ENCODE assay signal across 22 mouse cellular contexts in genomic region chr14:47799564-47799963, GRCm38 (mm10).
DNase-seq lines count a peak whose midpoint lies in the region; ATAC-seq and TF ChIP-seq lines count a peak whose summit lies in the region.
"Had no signal": no experiment of that assay in that cellular context is flagged by ENCODE, and none has a peak within 500 bp of the region (broad histone marks: within the 10 kb centered on the region; RNA-seq: fewer than 3 reads in every experiment).

No protein-coding gene starts in this region.

- no peaks in the 10 kb centered on the region for H3K36me3 ChIP-seq in kidney, embryonic 15.5 days
- no peaks in the 10 kb centered on the region for H3K36me3 ChIP-seq in intestine, postnatal 0 days (ENCODE audit: control insufficient read depth, insufficient read depth)
- no peaks in the 10 kb centered on the region for H3K36me3 ChIP-seq in heart, embryonic 11.5 days (ENCODE audit: control insufficient read depth, insufficient read depth, low read length)
- H3K36me3 ChIP-seq: embryonic facial prominence, embryonic 13.5 days; forebrain, embryonic 10.5 days; hindbrain, embryonic 13.5 days; limb, embryonic 15.5 days; midbrain, embryonic 13.5 days had no signal

- no peaks in the 10 kb centered on the region for H3K27me3 ChIP-seq in kidney, embryonic 15.5 days
- H3K27me3 ChIP-seq in intestine, postnatal 0 days (replicated peaks; ENCODE audit: control insufficient read depth, insufficient read depth, low read length), result no peaks in the 10 kb centered on the region
- H3K27me3 ChIP-seq in heart, embryonic 11.5 days (ENCODE audit: control insufficient read depth, insufficient read depth, low read length), result no peaks in the 10 kb centered on the region
- H3K27me3 ChIP-seq: embryonic facial prominence, embryonic 13.5 days; hindbrain, embryonic 13.5 days; limb, embryonic 15.5 days had no signal

- H3K4me2 ChIP-seq in kidney, embryonic 15.5 days, result no peak overlapping the region
- no peak overlapping the region for H3K4me2 ChIP-seq in intestine, postnatal 0 days (replicated peaks; ENCODE audit: low read depth)
- no peak overlapping the region for H3K4me2 ChIP-seq in heart, embryonic 11.5 days
- H3K4me2 ChIP-seq: embryonic facial prominence, embryonic 13.5 days; hindbrain, embryonic 13.5 days; limb, embryonic 15.5 days; midbrain, embryonic 13.5 days had no signal

- no peak overlapping the region for H3K27ac ChIP-seq in kidney, embryonic 15.5 days
- no peak overlapping the region for H3K27ac ChIP-seq in intestine, postnatal 0 days (ENCODE audit: low read depth, low read length)
- no peak overlapping the region for H3K27ac ChIP-seq in heart, embryonic 11.5 days (ENCODE audit: low read depth, low read length)
- H3K27ac ChIP-seq: embryonic facial prominence, embryonic 13.5 days; forebrain, embryonic 10.5 days; hindbrain, embryonic 13.5 days; limb, embryonic 15.5 days; macrophage; midbrain, embryonic 13.5 days had no signal

- no peaks in the 10 kb centered on the region for H3K4me1 ChIP-seq in kidney, embryonic 15.5 days
- no peaks in the 10 kb centered on the region for H3K4me1 ChIP-seq in intestine, postnatal 0 days (replicated peaks; ENCODE audit: control insufficient read depth, insufficient read depth, low read length)
- H3K4me1 ChIP-seq in heart, embryonic 11.5 days (ENCODE audit: control insufficient read depth, insufficient read depth, low read length), result no peaks in the 10 kb centered on the region
- H3K4me1 ChIP-seq: embryonic facial prominence, embryonic 13.5 days; forebrain, embryonic 10.5 days; midbrain, embryonic 13.5 days had no signal

- H3K9me3 ChIP-seq in kidney, embryonic 15.5 days (replicated peaks), result no peaks in the 10 kb centered on the region
- no peaks in the 10 kb centered on the region for H3K9me3 ChIP-seq in intestine, postnatal 0 days (ENCODE audit: control insufficient read depth)
- H3K9me3 ChIP-seq in heart, embryonic 11.5 days (replicated peaks; ENCODE audit: control insufficient read depth, low read length), result no peaks in the 10 kb centered on the region
- H3K9me3 ChIP-seq: embryonic facial prominence, embryonic 13.5 days; limb, embryonic 15.5 days; midbrain, embryonic 13.5 days had no signal

- no peak for TF ChIP-seq CTCF in intestine, postnatal 0 days (IDR thresholded peaks at IDR 0.05; ENCODE audit: low read depth)

- WGBS in kidney, embryonic 15.5 days, result 58% methylated on average over 2 of the region's 2 CpGs
- WGBS in intestine, postnatal 0 days, result 21% methylated on average over 2 of the region's 2 CpGs
- WGBS in heart, embryonic 11.5 days (ENCODE audit: insufficient replicate concordance), result 68% methylated on average over 2 of the region's 2 CpGs

- no peak overlapping the region for H3K4me3 ChIP-seq in kidney, embryonic 15.5 days (replicated peaks)
- no peak overlapping the region for H3K4me3 ChIP-seq in intestine, postnatal 0 days (ENCODE audit: low read depth, low read length)
- H3K4me3 ChIP-seq in heart, embryonic 11.5 days (ENCODE audit: low read depth, low read length), result no peak overlapping the region
- H3K4me3 ChIP-seq: embryonic facial prominence, embryonic 13.5 days; forebrain, embryonic 10.5 days; hindbrain, embryonic 13.5 days; limb, embryonic 15.5 days; midbrain, embryonic 13.5 days had no signal

- DNase-seq in kidney, postnatal 10 days, result peak; percentile 46
- peak; percentile 83 for DNase-seq in NIH3T3 (ENCODE audit: low read depth)
- peak; percentile 65 for DNase-seq in lung, postnatal 14 days
- no peak for DNase-seq in right cerebral cortex, postnatal 10 days (ENCODE audit: low spot score in 2 of 2)
- no peak for DNase-seq in thymus, postnatal 4 days
- DNase-seq: adrenal gland, postnatal 36 days; B cell, adult 2 months; cerebellum, adult 9-10 months; gastrocnemius, postnatal 14 days; heart, postnatal 14 days; kidney, adult 11 months; layer of hippocampus, adult 9-11 months; thymus, adult 18-20 months had no signal

- ATAC-seq in kidney, embryonic 15.5 days (replicated peaks; ENCODE audit: low FRiP score), result no peak
- 0 out of 2 replicates have a peak, but pooled peaks have one; percentile 31 for ATAC-seq in intestine, postnatal 0 days
- ATAC-seq in heart, embryonic 11.5 days (replicated peaks; ENCODE audit: insufficient number of reproducible peaks, low FRiP score, low TSS enrichment), result no peak
- ATAC-seq: midbrain, embryonic 13.5 days had no signal

- H3K9ac ChIP-seq in kidney, embryonic 15.5 days, result no peak overlapping the region
- H3K9ac ChIP-seq in intestine, postnatal 0 days (ENCODE audit: low read depth, low read length), result no peak overlapping the region
- no peak overlapping the region for H3K9ac ChIP-seq in heart, embryonic 11.5 days (ENCODE audit: low read depth, low read length)
- H3K9ac ChIP-seq: embryonic facial prominence, embryonic 13.5 days; hindbrain, embryonic 13.5 days; limb, embryonic 15.5 days; midbrain, embryonic 13.5 days had no signal

Comparison
In these comparisons a context has a peak if more than half of its experiments do, and no peak if none do; other contexts are left out.
1. DNase-seq: peak in kidney, postnatal 10 days (single experiment), NIH3T3 (single experiment) and lung, postnatal 14 days (single experiment); none in right cerebral cortex, postnatal 10 days (0 of 2) and thymus, postnatal 4 days (single experiment).